Mouse (Mus musculus): ENCODE data around the gene Scd1.

- TF ChIP-seq CTCF (IDR thresholded peaks at IDR 0.05; ENCODE audit: control insufficient read depth, insufficient read depth, insufficient read length) (no peak), USF1 (IDR thresholded peaks at IDR 0.05; ENCODE audit: low read depth) (no peak), FOSL1 (IDR thresholded peaks at IDR 0.05; ENCODE audit: insufficient read depth, low read length, poor library complexity, severe bottlenecking) (no peak), MAX (IDR thresholded peaks at IDR 0.05) (no peak), MYOG (IDR thresholded peaks at IDR 0.05; ENCODE audit: control insufficient read depth, extremely low read depth, insufficient read length) (no peak), MYOD1 (IDR thresholded peaks at IDR 0.05; ENCODE audit: control insufficient read depth, insufficient read length, low read depth) (no peak), CEBPB (IDR thresholded peaks at IDR 0.05; ENCODE audit: low read depth) (no peak)
Observed at GRCm38 (mm10) chr19:44400076-44400475, 7.6 kb downstream of the Scd1 start.
